Mouse (Mus musculus): ENCODE data around the gene Txndc17. TPM values are rescaled to one million over a fixed set of nuclear protein-coding genes. Genes with fewer than 3 reads are reported as not detected.
"Not testable (repeated sequence)": the region's sequence is repeated elsewhere in the genome, so short reads cannot be mapped to it uniquely, and the experiment has no call there.

Gene Txndc17
- 10 to 100 TPM; 37.9 to 40.3 TPM for total RNA-seq (2021)
- long read RNA-seq, experiment 1, transcript Txndc17-201 (4 exons, 981 nt), result major isoform, 31 of 31 reads
- long read RNA-seq, experiment 1, partial matches to known transcripts, result 0 of 31 reads
- long read RNA-seq, experiment 1, other reads (novel, unspliced or antisense), result 0 of 31 reads
- long read RNA-seq, experiment 2, transcript Txndc17-201 (4 exons, 981 nt), result major isoform, 37 of 37 reads
- long read RNA-seq, experiment 2, partial matches to known transcripts, result 0 of 37 reads
- long read RNA-seq, experiment 2, other reads (novel, unspliced or antisense), result 0 of 37 reads

GRCm38 (mm10) chr11:72207204-72207833 lies at the start of gene Txndc17, which contains the start of gene 4933427D14Rik:
Txndc17 (plus strand) TSS chr11:72207547.
4933427D14Rik (minus strand) TSS chr11:72207459.
- DNase-seq, result peak; percentile 79

- no peak for DNase-seq
Measured at GRCm38 (mm10) chr11:72163198-72163597, 44.1 kb upstream of the Txndc17 start.

- DNase-seq, result no peak
Measured at GRCm38 (mm10) chr11:72169871-72170270, 37.5 kb upstream of the Txndc17 start.

GRCm38 (mm10) chr11:72171906-72172305 lies 35.4 kb upstream of the Txndc17 start:
- not testable (repeated sequence) for DNase-seq

GRCm38 (mm10) chr11:72173506-72173905 lies 33.8 kb upstream of the Txndc17 start:
- no peak for DNase-seq

- no peak for DNase-seq
Measured at GRCm38 (mm10) chr11:72174721-72175120, 32.6 kb upstream of the Txndc17 start.

- no peak for DNase-seq
Measured at GRCm38 (mm10) chr11:72175966-72176365, 31.4 kb upstream of the Txndc17 start.

GRCm38 (mm10) chr11:72176553-72176952 lies 30.8 kb upstream of the Txndc17 start:
- no peak for DNase-seq

GRCm38 (mm10) chr11:72180556-72180955 lies 26.8 kb upstream of the Txndc17 start:
- no peak for DNase-seq

GRCm38 (mm10) chr11:72181136-72181535 lies 26.2 kb upstream of the Txndc17 start:
- no peak for DNase-seq

- DNase-seq, result no peak
Measured at GRCm38 (mm10) chr11:72184252-72184651, 23.1 kb upstream of the Txndc17 start.

GRCm38 (mm10) chr11:72190857-72191256 lies 16.5 kb upstream of the Txndc17 start:
- DNase-seq, result no peak

- no peak for DNase-seq
Measured at GRCm38 (mm10) chr11:72194259-72194658, 13.1 kb upstream of the Txndc17 start.

- no peak for DNase-seq
Measured at GRCm38 (mm10) chr11:72196506-72196905, 10.8 kb upstream of the Txndc17 start.

GRCm38 (mm10) chr11:72203440-72203839 lies 3.9 kb upstream of the Txndc17 start:
- no peak for DNase-seq

GRCm38 (mm10) chr11:72205256-72205655 lies 2.1 kb upstream of the Txndc17 start:
- no peak for DNase-seq

GRCm38 (mm10) chr11:72206341-72207203 lies 775 bp upstream of the Txndc17 start, which contains the start of gene Gm43951:
Gm43951 (minus strand) TSS chr11:72206840.
- no peak for DNase-seq

- no peak for DNase-seq
Measured at GRCm38 (mm10) chr11:72207834-72208377, 559 bp downstream of the Txndc17 start.

GRCm38 (mm10) chr11:72214591-72215409 lies 7.5 kb downstream of the Txndc17 start:
- DNase-seq, result peak; percentile 92

GRCm38 (mm10) chr11:72215410-72215797 lies 8.1 kb downstream of the Txndc17 start, which contains the start of gene Med31:
Med31 (minus strand) TSS chr11:72215592.
- DNase-seq, result peak; percentile 81

GRCm38 (mm10) chr11:72217116-72217515 lies 9.8 kb downstream of the Txndc17 start:
- DNase-seq, result no peak
